Mouse (Mus musculus): ENCODE measurements around the gene Zfp775.
A peak's percentile ranks its signal among the peaks of the same experiment; 100 is the strongest.

Zfp775 gene

DNA sequence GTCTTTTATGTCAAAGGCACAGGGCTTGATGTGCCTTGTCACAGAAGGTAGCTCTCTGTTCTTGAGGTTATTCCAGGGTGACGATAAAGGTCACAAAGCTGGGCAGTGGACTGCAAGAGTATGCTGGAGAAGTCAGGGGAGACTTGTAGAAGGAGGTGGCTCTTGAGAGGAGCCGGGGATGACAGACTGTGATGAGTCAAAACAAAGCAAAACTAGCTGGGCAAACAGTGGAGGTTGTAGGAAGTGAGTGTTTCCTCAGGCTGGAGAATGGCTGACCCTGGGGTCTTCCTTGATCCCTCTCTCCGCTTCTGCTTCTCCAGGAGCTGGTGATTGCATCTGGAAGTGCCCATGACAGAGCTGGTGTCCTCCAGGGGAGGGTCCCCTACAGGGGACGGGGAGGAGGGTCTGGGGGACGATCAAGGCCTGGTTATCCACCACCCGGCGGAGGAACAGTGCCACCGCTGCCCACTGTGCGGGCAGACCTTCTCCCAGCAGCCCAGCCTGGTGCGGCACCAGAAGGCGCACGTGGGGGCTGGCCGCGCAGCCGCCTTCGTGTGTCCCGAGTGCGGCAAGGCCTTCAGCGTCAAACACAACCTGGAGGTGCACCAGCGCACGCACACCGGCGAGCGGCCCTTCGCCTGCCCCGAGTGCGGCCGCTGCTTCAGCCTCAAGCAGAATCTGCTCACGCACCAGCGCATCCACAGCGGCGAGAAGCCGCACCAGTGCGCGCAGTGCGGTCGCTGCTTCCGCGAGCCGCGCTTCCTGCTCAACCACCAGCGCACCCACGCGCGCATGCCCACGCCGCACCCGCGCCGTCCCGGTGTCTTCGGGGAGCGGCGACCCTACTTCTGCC lies 27.2 kb downstream of the Zfp775 start:
- DNase-seq (ENCODE audit: low spot score) = no peak

DNA sequence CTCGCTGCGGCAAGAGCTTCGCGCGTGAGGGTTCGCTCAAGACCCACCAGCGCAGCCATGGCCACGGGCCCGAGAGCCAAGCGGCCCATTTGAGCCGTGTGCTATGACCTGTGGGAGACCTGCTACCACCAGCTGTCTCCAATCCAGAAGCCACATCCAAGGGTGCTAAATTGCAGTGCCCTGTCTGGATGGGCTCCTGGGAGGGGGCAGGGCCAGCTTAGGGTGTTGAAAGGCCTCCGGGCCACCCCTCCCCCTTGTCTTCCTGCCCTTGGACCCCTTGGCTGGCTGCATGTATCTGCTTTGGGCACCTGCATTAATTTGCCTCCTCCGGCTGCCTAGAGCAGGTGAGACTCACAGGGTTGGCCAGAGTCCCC lies 27.8 kb downstream of the Zfp775 start:
- no peak for DNase-seq (ENCODE audit: low spot score)

DNA sequence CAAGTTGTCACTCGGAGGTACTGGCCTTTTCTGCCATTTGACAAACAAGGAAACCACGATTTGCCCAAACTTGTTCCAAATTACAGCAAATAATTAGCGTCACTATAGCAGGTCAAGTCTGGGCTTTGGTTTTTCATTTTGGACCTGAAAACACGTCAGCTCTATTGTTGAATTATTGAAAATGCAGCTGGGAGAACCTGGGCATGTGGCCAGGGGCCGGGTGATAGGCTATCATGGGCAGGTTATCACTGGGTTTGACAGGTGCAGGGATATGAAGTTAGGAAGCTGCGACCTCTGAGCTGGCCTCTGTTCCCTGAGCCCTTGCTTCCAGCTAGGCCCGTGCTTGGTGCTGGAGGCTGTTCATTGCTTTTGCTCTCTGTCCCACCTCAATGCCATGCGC lies 29.0 kb downstream of the Zfp775 start:
- DNase-seq (ENCODE audit: low spot score) = no peak

DNA sequence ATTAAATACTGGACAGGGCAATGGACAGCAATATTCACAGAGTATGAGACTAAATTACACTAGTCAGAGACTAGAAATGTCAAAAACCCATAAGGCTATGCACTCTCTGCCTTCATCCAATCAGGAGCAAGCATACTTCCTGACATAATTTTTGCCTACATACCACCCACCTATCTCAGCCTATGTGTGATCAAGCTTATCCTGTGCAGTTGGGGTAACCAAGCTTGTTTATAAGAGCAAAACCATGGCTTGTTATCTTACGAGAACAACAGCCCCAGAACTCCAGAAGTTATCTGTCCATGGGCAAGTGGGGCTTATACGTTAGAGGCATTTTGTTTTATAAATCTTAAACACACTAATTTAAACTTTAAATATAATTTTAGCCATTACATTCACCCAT lies 33.2 kb downstream of the Zfp775 start:
- DNase-seq (ENCODE audit: low spot score) = no peak

DNA sequence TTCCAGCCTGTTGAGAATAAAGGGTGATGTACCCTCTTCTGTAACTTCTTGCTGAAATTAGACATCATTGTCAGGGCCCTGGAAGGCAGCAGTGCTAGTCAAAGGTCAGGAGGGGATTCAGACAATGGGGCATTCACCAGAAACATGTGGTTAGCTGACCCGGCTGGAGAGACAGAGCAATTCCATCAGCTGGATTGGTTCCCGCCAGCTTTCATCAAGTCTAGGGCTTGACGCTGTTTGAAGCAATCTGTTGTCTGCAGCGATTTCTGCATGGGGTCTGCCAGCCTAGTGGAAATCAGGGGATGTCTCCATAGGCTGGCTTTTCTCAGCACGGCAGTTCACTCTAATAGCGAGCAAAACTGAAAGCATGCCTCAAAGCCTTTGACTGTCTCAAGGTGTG lies 34.7 kb downstream of the Zfp775 start:
- no peak for DNase-seq (ENCODE audit: low spot score)

DNA sequence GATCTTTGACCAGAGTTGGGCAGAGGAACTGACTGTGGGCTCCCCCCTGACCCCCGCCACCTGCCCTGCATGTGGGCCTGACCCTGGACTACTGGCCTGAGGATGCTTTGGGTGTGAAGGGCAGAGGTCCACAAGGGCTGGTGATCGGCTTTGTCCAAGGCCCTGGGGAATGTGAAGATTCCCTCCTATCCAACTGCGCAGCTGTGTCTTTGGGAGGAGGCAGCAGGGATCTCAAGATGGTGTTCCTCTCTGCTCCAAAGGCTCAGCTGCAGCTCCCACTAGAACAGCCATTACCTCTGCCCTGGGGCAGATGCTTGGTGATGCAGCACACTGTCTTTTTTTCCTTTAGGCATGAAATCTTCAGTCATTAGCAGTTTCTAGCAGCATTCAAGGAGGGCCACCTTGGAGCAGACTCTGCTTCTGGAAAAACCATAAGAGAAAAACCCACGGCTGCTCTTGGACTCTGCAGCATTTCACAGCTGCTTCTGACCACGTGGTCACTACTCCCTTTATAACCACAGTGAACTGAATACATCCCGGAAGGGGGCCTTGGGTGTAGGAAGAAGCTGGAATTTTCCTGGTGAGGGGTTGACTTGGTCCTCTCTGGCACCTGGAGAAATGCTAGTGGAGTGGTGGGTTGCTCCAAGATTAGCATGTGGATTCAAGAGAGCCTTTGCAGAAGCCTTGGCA lies 36.1 kb downstream of the Zfp775 start:
- DNase-seq (ENCODE audit: low spot score) = no peak

DNA sequence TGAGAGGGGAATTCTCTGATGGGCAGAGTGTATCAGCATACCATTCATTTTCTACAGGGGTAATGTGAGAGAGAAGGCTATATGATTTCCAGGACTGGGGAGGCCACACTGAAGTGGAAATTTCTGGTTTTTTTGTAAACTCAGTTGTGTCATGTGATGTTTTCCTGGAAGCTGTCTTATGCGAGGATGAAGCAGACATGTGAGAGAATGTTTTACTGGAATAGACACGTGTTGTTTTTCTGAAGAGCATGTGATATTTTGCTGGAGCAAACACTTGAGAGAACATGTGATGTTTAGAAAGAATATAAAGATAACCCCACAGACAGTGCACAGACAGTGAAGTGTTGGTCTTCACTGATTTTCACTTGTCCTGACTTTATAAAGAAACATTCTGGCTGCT lies 36.7 kb downstream of the Zfp775 start:
- no peak for DNase-seq (ENCODE audit: low spot score)

DNA sequence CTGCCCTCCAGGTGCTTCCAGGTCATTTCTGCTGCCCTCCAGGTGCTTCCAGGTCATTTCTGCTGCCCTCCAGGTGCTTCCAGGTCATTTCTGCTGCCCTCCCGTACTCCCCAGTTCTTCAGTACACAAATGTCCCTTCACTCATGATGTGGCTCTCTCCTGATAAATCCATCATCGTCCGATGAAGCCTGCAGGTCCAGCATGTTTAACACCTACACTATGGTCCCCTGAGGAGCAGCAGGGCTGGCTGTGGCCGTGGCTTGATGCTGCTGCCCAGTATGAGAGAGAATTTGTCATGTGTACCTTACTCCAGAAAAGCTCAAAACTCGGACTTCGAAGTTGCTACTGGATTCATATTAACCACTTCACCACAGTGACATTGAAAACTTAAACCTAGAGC lies 39.5 kb downstream of the Zfp775 start:
- DNase-seq (ENCODE audit: low spot score) = no peak

DNA sequence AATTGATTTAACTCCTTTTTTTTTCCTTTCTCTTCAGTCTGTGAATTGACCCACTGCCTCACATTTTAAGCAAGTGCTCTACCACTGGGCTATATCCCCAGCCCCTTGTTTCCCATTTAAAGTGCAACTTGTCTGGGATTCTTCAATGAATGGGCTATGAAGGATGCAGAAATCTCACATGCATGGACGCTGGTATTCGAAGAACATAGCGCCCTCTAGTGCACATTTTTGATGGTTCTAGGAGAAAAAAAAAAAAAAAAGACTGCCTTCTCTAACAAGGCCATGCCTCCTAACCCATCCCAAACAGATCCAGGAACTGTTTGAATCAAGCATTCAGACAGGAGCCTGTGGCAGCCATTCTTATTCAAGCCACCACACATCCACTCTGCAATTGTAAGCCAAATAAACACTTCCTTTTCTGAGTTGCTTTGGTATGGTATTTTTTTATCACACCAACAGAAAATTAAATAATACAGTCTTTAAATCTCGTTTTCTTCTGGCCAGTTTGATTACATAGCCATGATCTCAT lies 41.0 kb downstream of the Zfp775 start:
- DNase-seq (ENCODE audit: low spot score) = no peak

DNA sequence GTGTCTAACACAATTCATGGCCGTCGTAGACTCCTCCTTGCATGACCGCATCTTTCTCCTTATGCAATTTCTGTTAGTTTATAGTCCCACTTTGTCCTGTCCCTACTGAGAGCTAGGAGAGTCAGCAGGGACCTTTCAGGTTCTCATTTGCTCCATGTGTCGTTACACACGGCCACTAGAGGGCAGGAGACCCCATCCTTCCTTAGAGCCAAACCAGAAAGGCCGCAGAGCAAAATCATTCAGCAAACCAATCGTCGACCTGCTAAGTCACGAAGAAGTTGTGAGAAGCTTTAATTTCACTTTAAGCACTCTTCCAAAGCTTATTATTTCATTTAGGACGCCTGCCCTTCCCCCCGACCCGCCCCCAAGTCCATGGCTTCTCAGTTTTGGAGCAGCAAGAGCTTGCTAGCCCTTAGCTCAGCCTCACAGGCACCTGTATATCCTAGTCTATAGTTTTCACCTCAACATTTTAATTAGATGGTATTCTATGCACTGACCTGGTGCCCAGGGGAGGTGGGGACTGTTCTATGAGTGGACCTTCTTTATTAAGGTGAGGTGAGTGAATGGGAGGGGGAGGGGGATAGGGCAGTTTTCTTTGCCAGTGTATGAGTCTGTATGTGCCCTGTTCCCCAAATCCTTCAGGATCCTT lies 43.9 kb downstream of the Zfp775 start:
- DNase-seq (ENCODE audit: low spot score) = peak; percentile 42

DNA sequence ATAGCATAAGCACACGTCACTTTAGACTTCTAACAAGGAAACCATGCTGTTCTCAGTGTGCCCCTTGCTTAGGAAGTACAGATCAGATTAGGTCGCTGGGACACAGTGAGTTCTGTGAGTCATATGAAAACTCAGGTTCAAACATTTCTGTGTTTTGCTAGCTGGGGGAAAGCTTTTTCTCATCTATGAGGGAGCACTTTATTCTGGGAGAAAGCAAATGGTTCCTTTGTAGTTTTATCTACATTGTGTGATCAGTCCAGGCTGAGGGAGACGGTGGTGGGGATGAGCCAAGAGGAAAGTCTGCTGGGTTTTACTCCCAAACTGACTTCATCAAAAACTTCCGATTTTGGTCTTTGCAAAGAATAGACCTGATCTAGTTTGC lies 44.4 kb downstream of the Zfp775 start:
- DNase-seq (ENCODE audit: low spot score) = no peak

DNA sequence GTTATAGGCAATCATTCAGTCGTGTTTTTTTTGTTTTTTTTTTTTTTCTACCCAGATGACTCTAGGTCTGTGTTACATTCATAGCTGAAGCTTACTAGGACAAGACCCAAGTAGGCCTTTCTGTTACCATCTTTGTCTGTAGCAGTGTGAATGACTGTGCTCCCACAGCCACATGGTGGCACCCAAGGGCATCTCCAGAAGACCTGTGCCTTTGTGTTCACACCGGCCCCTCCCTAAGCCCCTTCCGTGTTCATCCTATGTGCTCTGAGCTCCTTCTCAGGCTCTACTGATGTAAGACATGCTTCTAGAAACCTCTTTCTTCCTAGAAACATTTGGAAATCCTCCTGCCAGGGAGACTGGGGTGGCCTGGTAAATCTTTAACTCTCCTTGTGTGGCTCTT lies 45.1 kb downstream of the Zfp775 start, which contains the start of gene Gimap8:
Gene Gimap8 (plus strand): TSS at position 240 of the 400 bp plus-strand sequence.
- no peak for DNase-seq (ENCODE audit: low spot score)

DNA sequence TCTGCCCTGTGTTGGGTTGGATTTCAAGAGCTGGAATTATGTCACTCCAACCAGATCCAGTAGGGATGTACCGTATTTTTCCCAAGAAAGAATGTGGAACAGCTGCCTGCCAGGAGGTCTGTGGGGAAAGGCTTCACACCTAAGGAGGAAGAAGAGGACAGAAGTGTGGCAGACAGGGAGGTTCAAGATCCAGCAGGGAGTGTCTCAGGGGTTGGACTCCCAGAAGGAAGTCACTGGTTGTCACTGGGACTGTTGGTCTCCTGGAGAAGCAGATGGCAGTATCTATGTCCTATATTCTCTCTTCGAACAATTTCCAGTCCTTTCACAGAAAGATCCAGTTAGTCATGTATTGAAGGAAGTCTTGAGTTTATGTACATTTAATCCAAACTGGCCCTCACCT lies 45.7 kb downstream of the Zfp775 start:
- DNase-seq (ENCODE audit: low spot score) = no peak

DNA sequence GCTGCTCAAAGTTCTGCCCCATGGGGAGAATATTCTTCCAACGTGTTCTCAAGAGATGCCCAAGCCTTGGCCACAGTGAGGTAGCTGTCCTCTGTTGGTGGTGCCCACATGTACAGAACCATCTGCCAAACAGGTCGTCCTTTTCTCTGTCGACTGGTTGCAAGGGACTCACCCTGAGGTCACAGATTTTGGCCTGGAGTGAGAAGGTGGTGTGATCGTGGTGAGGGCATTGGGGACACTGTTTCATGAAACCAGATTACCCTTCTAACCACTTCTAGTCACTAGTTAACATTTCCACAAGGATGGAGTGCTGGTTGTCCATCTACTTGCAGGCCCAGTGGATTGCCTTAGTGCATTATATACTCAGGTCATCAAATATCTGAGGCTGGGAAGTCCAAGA lies 46.9 kb downstream of the Zfp775 start:
- DNase-seq (ENCODE audit: low spot score) = no peak

DNA sequence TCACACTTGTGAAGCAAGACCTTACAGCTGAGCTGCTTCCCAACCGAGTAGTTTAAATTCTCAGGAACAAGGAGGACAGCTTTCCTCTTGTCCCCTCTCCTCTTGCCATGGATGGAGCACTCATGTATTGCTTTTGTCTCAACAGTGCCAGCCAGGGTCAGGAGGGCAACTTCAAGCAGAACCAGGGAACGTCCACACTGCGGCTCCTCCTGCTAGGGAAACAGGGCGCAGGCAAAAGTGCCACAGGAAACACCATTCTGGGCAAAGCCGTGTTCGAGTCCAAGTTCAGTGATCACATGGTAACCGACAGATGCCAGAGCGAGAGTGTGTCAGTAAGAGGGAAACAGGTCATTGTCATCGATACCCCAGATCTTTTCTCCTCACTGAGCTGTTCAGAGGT lies 48.2 kb downstream of the Zfp775 start:
- no peak for DNase-seq (ENCODE audit: low spot score)

DNA sequence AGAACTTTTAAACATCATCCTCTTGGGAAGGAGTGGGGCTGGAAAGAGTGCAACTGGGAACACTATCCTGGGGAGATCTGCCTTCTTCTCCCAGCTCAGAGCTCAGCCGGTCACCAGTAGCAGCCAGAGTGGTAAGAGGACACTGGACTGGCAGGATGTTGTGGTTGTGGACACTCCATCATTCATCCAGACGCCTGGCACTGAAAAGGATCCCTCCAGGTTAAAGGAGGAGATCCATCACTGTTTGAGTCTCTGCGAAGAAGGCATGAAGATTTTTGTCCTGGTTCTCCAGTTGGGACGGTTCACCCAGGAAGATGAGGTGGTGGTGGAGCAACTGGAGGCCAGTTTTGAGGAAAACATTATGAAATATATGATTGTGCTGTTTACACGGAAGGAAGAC lies 56.9 kb downstream of the Zfp775 start:
- DNase-seq (ENCODE audit: low spot score) = no peak

DNA sequence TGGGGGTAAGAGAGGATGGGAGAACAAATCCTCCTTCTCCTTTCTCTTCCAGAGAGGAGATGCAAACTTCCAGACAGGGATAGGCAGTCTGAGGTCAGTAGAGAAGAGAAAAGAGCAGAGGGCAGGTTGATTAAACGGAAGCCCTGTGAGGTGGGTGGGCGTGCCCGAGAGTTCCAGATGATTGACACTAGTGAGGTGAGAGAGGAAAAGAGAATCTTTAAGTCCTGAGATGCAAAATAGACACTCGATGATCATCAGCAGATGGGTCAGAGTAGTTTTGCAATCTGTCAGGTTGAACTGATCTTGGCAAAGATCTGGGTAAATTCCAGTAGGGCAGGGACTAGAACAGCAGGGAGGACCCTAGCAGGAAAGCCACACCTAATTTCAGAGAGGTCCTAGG lies 62.9 kb downstream of the Zfp775 start:
- no peak for DNase-seq (ENCODE audit: low spot score)

DNA sequence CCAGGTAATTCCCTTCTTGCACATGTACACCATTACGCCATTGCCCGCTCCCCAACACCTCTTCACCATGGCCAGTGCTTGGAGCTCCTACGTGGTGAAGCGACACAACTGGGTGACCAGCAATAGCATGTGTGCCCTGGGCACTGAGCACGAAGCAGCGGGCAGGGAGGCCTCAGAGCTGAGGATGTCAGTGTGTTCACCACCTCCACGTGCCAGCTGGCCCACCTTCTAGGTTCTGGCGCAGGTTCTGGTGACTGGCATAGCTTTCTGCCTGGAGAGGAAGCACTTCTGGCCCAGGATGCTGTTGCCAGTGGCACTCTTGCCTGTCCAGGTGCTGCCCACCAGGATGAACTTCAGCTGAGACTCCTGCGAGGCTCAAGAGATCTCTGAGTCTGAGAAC lies 63.6 kb downstream of the Zfp775 start:
- DNase-seq (ENCODE audit: low spot score) = no peak

DNA sequence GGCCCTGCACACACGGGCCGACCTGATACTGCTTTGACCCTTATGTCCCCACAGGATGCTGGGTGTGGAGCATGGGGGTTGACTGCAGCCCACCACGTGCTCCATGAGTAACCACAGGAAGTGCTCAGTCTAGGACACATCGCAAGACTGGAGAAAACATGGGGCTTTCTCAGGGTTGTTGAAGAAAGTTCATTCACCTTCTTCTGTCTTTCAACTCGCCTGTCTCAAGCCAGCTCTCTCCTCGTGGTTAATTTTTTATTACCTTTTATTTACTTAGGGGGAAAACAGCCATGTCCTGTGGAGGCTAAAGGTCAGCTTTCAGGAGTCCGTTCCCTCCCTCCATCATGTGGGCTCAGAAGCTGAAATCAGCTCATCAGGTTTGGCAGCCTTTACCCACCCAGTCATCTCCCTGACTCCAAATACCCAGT lies 64.3 kb downstream of the Zfp775 start:
- DNase-seq (ENCODE audit: low spot score) = no peak

DNA sequence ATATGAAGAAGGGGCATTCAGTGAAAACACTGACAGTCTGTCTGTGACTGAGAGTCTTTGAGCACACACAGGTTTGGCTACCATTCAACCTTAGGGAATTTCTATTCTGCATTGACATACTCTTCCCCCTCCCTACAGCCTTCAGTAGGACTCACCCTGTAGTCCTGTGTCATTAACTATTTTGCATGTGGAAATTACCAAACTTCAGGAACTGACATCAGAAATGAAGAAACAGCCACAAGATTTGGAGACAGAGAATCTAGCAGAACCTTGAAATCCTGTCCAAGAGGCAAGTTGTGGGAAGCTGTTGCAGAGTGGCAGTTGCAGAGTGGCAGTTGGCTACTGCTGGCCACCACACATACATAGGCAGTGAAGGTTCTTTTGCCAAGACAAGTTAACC lies 66.2 kb downstream of the Zfp775 start:
- DNase-seq (ENCODE audit: low spot score) = no peak

DNA sequence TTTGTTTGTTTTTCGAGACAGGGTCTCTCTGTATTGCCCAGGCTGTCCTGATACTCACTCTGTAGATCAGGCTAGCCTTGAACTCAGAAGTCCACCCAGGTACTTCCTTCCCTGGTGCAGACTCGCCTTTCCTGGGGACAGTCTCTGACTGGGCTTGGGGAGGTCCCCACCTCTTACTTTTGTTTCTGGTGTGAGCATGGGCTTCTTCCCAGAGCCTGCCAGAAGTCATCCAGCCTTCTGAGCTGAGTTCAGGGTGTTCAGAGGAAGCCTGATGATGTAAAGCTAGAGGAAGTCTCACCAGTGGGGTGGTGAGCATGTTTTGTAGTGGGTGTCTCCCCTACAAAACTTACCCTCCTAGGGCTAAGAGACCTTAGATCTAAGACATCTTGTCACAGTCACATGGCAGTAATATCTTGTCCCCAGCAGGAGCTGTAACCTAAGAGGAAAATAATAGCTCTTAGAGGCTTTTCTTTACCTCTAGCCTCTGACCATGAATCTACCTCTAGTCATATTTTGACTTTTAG lies 67.6 kb downstream of the Zfp775 start:
- DNase-seq (ENCODE audit: low spot score) = no peak
